Mouse (Mus musculus) left cerebral cortex, postnatal 25 days (tissue): ENCODE measurements around the gene Gm49486. TPM values are rescaled to one million over a fixed set of nuclear protein-coding genes. Genes with fewer than 3 reads are reported as not detected.

ENCODE experiments used
- DNase-seq, 2 experiments: peaks; one replicate each; pipeline ENCODE4 v3.0.0; 2022; ENCODE audit warnings: low spot score in 2 of 2, mixed read lengths in 1 of 2
- intact Hi-C: fragments of 180-260 bp; cut with DNase I; formaldehyde crosslinking; loops from one replicate; pipeline ENCODE4 v1.15.1; 2025
- total RNA-seq, 2 experiments: library from RNA; stranded (reverse); gene quantifications; 2 replicates each; pipeline ENCODE4 v1.2.3; 2021

The Gm49486 gene
- under 1 TPM; 0.37 to 0.53 TPM for total RNA-seq

DNA sequence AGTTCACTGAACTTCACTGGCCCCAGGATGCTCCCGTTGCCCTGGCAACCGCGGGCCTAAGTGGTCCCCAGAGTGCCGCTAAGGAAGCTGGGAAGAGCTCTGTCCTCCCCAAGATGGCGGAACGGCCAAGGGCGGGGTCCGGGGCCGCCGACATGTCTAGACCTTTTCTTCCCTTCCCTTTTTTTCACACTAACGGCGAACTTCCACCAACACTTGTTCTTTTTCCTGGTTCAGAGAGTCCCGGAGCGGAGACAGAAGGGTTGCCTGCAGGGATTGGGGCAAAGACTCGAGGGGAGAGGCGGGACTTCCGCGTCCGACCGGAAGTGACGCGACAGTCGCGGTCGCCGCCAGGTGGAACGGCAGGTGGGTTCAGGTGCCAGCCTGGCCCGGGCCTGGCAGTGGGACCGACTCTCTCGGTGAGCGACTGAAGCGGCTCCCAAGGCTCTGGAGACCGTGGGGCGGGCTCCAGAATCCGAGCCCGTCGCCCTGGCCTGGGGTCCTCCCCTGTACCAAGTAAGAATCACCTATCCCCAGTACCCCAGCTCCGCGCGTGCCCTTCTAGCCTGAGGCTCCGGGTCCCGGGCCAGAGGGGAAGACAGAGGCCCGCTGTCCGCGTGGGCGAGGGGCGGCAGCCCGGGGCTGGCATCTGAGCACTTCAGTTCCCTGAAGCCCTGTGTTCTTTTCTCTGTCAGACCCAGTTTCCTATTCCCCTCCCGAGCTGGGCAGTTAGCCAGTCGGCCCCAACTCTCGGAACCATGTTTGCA is at the start of gene Gm49486, which contains the start of gene Pick1:
Gm49486 (plus strand) TSS at position 334 of the 764 bp plus-strand sequence.
Pick1 (plus strand) TSS at position 116 of the 764 bp plus-strand sequence.
- peak; percentile 85 to 86 for DNase-seq
- intact Hi-C loops: no loop called here

DNA sequence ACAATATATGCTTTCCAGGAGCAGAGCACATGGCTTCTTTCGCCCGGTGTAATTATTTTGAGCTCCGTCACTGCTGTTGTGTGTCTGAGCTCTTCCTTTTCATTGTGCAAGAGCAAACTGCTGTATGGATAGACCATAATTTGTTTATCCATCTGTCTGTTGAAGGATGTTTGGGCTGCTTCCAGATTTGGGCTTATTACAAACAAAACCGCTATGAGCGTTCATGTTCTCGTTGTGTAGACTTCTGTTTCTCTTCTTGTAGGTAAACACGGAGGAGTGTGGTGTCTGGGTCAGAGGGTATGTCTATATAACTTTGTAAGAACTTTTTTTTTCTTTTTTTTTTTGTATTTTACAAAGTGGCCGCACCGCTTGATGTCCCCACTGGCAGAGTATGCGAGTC is 44.0 kb upstream of the Gm49486 start:
- no peak for DNase-seq
- intact Hi-C loops: no loop called here

DNA sequence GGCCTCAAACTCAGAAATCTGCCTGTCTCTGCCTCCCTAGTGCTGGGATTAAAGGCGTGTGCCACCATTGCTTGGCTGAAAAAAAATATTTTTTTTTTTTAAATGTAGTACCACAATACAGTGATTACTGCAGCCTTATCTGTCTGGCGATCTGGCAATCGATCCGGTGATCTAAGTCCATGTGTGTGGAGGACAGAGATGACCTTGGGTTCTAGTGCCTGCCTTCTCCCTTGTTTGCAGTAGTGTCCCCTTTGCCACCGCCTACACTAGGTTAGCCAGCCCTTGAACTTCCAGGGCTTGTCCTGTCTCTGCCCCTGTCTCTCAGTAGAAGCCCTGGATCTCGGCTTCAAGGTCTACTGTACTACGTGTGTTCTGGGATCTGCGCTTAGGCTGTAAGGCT is 41.4 kb upstream of the Gm49486 start:
- DNase-seq: no peak
- intact Hi-C loops: no loop called here

DNA sequence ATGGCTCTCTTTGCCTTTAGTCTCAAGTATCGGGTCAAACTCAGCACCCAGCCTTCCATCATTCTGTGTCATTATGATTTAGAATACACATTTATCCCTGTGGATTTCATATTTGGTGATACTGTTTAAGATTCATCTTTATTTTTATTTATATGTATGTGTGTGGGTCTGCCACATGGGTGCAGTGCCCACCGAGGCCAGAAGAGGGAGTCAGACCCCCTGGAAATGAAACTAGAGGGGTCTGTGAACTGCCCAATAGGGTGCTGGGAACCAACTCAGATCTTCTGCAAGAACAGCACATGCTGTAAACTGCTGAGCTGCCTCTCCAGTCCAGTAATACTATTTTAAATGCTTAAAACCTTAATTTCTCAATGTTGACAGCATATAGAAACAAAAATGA is 37.8 kb upstream of the Gm49486 start:
- DNase-seq: no peak
- intact Hi-C loops: no loop called here

DNA sequence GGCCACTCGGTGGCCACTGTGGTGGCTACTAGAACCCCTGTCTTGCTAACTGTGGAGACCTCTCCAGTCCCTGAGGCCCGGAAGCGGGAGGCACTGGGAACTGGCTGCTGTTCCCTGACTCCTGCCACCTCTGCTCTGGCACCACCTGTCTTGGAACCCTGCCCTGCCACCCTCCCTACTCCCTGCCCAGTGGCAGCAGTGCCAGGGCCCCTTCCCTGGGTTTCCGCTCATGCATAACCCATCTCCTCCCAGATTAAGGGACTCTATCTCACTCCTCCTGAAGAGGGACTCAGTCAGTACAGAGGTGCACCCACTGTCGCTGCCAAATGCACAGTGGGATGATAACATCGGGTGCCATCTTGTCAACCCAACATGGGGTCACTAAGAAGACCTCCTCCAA is 36.7 kb upstream of the Gm49486 start:
- no peak for DNase-seq
- intact Hi-C loops: no loop called here

DNA sequence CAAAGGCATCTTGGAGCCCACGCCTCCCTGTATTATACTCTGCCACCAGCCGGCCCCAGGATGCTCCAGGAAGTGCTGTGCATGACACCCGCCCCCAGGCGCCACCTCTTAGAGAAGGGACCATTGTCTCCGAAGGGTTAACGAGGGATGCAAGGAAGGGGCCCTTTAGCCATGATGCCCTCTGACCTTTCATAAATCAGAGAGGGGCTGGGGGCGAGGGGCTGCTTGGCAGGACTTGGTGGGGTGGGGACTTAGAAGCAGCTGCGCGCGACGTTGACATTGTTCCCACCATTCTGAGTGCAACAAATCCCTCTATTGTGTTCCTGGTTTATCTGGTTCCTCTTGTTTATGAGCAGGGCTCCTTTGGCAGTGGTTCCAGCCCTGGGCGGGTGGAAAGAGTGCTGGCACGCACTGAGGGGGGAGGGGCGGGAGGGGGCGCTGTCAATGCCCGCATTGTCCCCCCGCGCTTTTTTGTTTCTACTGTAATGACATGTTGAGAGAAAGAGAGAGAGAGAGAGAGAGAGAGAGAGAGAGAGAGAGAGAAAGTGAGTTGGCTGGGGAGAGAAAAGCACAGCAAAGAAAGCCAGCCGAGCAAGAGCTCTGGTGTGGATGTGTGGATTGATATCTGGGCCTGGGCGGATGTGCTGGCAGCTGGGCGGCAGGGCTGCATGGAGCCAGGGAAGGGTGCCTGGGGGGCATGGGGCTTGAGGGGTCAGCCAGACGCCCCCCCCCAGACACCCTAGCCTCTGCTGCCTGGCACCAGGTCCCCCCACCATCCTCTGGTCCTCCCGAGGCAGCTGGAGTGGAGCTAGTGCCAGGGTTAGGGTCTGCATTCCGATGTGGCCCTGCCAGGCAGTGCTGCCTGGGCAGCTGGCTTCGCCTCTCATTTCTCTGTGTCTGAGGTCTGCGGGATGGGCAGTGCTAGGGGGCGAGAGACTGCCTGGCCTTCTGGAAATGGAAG is 36.0 kb upstream of the Gm49486 start:
- intact Hi-C loops: no loop called here
- DNase-seq: peak; percentile 27 to 53

DNA sequence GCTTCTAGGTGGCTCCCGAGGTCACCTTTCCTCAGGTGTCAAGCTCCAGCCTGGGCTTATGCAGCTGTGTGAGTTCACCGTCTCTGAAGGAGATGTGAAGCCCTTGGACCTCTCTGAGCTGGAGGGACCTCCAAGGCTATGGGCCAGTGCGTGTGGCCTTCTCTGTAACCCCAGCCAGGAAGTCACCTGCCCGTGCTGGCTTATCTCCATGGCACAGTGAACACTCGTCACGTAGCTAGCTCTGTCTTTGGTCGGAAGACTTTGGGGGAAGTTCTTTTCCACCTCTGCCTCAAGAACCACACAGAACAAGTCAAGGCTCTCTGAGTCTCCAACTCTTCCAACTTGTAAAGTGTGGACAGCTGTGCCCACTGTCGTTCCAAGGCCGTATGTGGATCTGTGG is 35.1 kb upstream of the Gm49486 start:
- DNase-seq: no peak
- intact Hi-C loops: no loop called here

DNA sequence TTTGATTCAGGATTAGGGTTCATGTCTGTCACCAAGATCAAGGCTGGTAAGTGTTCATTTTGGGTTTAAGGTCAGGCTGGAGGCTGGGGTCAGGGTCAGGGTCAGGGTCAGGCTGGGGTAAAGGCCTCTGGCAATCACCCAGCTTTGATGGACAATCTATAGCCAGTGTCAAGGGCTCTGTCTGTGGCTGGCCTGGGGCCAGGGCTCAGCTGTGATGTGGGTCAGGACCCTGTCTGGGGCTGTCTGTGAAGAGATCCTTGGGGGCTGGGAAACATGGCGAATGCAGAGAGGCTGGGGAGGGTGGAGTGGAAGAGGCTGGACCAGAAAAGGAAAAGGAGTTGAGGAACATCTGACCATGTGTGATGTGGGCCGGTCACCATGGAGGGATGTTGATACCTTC is 34.2 kb upstream of the Gm49486 start:
- DNase-seq: no peak
- intact Hi-C loops: no loop called here

DNA sequence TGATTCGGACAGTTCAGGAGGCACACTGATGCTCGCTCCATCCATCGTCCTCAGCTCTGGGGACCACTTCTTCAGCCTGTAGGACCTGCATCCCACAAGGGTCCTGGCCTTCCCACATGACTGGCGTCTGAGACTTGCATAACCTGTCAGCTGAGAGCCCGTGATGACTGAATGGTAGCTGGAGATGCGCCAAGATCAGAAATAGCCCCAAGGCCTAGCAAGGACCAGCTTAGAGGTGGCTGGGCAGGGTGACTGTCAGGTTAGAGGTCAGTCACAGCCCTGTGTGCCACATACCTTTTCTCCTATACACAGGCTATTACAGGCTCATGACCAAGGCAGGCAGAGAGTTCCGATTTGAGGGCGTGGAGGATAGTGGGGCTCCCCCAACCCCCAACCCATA is 33.7 kb upstream of the Gm49486 start:
- intact Hi-C loops: no loop called here
- no peak for DNase-seq

DNA sequence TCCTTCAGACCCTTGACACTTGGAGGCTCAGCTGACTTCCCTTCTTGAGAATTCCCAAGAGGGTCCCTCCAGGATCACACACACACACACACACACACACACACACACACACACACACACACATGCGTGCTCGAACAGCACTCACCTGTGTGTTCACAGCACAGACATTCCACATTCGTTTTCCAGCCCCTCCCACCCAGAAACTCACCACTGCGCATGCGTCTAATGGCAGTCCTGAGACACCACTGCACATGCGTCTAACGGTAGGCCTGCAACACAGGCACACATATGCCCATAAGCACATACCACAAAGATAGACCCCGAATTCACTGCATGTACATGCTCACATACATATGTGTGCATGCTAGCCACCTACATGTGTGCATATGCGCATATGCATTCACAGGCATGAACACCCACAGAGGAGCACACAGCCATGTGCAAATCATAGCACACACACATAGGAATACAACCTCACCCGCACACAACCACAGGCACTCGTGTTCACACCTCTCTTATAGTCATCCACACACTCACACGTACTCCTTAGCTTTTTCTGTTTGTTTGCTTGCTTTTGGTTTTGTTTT is 29.7 kb upstream of the Gm49486 start:
- intact Hi-C loops: no loop called here
- no peak for DNase-seq

DNA sequence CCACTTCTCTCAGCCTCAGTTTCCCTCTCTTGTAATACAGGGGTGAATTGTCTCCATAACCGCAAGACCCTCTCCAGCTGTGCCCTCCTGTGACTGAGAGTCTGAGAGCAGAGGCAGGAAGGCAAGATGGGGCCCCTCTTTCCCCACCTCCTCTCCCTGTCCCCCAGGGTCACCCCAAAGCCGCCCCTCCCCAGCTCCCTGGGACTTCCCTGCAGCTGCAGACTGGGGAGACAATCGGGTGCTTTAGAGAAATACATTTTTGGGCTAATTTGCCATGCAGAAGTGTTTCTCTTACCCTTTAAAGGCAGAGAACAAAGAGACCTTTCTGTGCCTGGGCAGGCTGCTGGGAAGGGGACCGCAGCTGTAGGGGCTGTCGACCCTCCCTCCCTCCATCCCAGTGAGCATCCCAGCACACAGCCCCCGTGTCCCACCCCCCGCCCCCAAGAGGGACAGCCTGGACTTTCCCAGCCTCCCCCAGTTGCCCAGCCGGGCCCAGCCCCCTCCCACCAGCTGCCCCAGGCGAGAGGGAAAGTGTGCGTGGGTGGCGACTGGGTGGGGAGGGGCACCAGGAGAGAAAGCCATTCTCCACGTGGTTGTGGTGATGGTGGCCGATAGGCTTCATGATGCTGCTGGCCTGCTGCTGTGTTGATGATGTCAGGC is 27.6 kb upstream of the Gm49486 start:
- intact Hi-C loops: no loop called here
- DNase-seq: peak; percentile 18 to 42

DNA sequence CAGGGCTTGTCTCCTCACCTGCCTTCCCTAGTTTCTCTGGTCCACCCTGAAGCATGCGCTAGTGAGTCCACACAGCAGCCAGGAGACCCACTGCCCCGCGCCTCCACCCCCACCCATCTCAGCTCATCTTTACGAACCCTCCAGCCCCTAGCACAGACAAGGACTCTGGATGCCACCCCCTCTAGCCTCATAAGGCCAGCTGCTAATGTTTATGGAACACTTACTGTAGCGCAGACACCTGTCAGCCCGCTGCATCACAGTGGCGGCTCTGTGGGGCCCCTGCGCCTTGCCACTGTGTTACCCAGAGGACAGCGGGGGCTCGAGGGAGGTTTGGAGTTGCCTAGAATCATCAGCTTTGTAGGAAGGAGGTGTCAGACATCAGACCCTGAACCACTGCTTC is 26.6 kb upstream of the Gm49486 start:
- intact Hi-C loops: no loop called here
- no peak for DNase-seq

DNA sequence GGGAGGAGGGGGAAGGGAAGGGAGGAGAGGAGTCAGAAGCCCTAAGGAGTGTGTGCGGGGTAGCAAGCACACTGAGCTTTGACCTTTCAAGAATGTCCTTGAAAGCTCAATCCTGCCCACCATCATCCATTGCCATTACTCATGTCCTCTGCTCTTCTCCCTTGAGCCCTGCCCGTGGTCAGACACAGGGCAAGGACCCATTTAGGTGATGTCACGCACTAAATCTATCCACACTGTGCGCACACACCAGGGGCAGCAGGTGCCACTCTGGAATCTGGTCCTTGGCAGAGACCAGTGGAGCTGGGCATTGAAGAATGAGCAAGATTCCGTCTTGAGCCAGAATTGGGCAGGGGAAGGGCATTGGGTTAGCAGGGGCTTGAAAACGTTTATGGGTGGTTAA is 21.0 kb upstream of the Gm49486 start:
- intact Hi-C loops: no loop called here
- DNase-seq: no peak

DNA sequence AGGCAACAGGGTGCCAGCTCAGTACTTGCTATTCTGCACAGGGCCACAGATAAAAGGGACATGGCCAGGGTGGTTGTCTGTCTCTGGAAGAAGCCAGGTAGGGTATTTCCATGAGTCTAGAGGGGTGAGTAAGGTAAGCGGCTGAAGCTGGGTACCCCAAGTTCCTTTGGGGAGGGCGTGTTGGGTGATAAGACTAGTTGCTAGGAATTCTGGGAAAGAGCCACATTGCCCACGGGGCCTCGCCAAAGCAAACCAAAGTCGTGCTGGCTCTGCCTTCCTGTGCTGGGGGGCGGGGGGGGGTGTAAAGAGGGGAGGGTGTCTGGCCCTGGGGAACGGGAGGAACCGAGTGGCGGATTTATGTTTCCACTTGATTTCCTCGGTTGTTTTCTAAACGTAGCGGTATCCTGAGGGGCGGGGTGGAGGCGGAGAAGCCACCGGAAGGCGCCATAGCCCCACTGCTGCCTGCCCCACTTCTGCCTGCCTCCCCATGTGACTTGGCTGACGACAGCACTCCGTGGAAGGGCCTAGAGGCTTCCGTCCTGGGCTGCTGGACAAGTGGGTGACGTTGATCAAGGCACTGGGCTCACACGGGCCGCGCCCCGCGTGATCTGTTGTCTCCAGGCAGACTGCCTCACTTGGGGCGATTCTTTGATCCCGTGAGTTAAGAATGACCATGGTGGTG is 20.3 kb upstream of the Gm49486 start:
- intact Hi-C loops: no loop called here
- peak in 1 of 2 experiments; percentile 25 for DNase-seq

DNA sequence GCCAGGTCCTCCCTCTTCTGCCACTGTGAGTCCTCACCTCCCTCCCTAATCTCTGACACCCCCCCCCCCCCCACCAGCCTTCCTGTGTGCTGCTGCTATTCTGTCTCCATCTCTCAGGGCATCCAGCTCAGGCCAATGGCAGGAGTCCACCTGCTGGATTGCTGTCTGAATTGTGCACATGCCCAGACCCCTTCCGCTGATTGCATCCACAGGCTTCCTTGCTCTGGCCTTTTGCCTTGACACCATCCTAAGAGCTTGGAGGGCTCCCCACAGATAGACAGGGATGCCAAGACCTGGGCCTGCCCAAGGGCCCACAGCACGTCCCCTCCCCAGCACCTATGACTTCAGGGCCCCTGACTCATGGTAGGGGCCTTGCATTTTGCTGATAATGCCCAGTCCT is 18.8 kb upstream of the Gm49486 start:
- intact Hi-C loops: no loop called here
- DNase-seq: no peak

DNA sequence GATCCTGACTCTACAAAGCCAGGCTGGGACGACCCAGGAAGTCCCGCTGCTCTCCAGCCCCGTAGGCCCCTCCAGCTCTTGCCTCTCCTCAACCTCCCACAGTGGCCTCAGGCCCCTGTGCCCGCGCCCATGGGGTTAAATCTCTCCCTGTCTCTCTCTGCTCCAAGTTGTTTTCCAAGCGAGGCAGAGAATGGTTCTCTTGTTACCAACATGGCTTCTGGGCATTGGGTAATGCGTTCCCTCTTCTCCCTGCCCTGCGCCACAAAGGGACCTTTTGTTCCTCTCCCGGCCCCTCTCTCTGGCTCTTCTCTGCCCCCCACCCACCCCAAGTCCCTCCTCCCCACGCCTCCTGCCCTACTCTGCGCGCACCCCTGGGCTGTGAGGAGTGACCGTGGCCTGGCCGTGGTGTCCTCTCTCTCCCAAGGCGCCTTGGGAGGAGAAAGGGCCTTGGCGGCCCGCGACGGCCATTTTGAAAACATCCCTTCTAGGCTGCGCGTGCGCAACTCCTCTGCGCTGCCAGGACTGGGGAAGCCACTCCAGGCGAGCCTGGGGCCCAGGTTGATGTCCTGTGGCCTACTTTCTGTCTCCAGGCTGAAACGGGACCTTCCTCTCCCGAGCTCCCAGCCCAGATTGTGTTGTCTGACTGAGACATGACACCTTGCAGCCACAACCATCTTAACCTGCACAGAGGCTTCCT is 16.3 kb upstream of the Gm49486 start:
- DNase-seq: peak in 1 of 2 experiments; percentile 29
- intact Hi-C loops: no loop called here

DNA sequence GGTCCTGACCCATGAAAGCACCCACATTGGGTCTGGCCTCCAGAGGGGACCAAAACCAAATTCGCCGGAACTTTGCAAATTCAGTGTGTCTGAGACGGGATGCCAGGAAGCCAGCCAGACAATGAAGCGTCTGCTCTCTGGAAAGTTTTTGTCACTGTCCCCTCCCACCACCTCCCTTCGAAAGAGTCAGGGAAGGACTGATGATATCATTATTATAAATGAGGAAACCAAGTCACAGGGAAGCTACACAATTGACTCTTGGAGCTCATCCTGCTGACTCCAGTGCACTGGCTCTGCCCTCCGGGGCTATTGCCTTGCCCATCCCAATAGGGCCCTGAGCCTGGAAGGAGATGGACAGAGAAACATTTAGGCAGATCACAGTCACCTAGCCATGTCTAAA is 15.6 kb upstream of the Gm49486 start:
- intact Hi-C loops: no loop called here
- no peak for DNase-seq

DNA sequence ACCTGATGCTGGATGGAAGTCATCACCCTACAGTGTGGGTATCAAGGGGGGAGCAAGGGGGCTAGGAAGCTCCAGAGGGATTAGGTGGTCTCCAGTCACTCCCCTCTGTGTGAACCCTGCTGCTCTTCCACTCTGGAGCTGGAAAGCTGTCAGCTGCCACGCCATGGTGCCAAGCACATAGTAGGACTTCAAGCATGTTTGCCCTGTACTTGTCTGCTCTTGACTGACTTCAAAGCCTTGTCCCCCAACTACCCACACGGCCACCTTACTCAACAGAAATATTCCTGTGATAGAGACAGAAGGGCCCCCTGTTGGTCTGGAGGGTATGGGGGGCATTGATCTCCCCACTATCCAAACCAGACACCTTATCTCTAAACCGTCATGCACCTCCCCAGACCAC is 13.0 kb upstream of the Gm49486 start:
- no peak for DNase-seq
- intact Hi-C loops: no loop called here

DNA sequence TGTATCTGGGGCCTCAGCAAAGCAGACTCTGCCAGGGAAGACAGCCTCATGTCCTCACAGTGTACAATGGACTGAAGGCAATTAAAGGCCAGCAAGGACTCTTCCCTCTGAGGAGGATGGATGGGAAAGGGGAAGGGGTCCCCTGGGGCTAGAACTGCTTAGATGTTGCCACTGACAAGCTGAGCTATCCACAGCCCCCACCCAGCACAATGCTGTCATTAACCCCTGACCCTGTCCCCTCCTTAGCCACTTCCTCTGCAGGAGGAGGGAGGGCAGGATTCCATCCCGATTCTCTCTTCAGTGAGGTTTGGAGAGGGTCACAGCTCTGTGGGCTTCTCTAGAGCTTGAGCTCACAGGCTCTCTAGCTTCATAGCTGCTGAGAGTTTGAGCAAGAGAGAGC is 9.6 kb upstream of the Gm49486 start:
- intact Hi-C loops: no loop called here
- DNase-seq: no peak
